In the genomic region with DNA sequence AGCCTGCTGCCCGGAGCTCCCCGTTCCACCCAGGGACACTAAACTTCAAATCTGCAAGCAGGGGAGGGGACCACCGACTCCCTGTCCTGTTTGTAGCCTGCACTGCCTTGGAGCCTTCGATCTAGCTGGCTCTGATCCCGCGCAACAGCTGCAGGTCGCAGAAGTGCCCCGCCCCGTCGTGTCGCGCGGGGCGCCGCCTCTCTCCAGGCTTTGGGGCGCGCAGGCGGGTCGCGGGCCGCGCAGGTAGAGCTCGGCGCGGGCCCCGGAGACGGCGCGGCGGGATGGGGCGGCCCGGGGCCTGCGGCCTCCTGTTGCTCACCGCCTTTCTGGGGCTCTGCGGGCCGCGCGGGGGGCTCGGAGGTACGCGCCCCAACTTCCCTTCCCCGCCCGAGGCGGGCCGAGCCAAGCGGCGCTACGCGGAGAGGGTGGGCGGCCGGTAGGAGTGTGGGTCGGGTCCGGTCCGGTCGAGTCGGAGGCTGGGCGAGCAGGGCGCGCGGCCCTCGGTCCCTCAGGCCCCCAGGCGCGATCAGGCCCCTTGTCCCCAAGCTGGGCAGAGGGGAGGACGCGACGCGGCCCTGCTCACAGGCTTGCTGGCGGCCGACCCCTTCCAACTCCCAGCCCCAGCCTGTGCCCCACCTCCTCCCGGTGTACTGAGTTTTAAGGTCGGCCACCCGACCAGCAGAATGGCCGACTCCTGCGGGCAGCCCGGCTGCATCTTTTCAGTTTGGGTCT, we compare ENCODE assay signal across 8 mouse cellular contexts. TPM values are rescaled to one million over a fixed set of nuclear protein-coding genes. Genes with fewer than 3 reads are reported as not detected.
DNase-seq lines count a peak whose midpoint lies in the region; ATAC-seq and TF ChIP-seq lines count a peak whose summit lies in the region.

Gene BC067074, plus strand, starts transcription at position 185 of the 732 bp plus-strand sequence.

- H3K27ac ChIP-seq in spleen, adult 2 months (ENCODE audit: insufficient read depth, low read length): no peak within 1 kb of the TSS
- no peak within 1 kb of the TSS for H3K27ac ChIP-seq in forebrain, embryonic 11.5 days (ENCODE audit: low read depth, low read length)
- H3K27ac ChIP-seq in hindbrain, embryonic 16.5 days (ENCODE audit: low read depth, low read length): no peak within 1 kb of the TSS
- H3K27ac ChIP-seq in liver, embryonic 16.5 days (ENCODE audit: low read length): no peak within 1 kb of the TSS

- no peaks in the 10 kb centered on the region for H3K36me3 ChIP-seq in spleen, adult 2 months (ENCODE audit: control insufficient read depth, insufficient read depth, low read length)
- no peaks in the 10 kb centered on the region for H3K36me3 ChIP-seq in forebrain, embryonic 11.5 days (ENCODE audit: control insufficient read depth, insufficient read depth, low read length)
- no peaks in the 10 kb centered on the region for H3K36me3 ChIP-seq in hindbrain, embryonic 16.5 days (ENCODE audit: control insufficient read depth, insufficient read depth, low read length)
- H3K36me3 ChIP-seq in liver, embryonic 16.5 days (ENCODE audit: control insufficient read depth, insufficient read depth): no peaks in the 10 kb centered on the region

- H3K4me3 ChIP-seq in spleen, adult 2 months (ENCODE audit: extremely low read depth, insufficient read depth, insufficient read length): 0 out of 2 replicates have a peak within 1 kb of the TSS, but pooled peaks have one; percentile 0
- peak within 1 kb of the TSS; percentile 59 for H3K4me3 ChIP-seq in forebrain, embryonic 11.5 days (ENCODE audit: low read depth, low read length)
- H3K4me3 ChIP-seq in hindbrain, embryonic 16.5 days (ENCODE audit: low read length): peak within 1 kb of the TSS; percentile 67
- peak within 1 kb of the TSS; percentile 52 for H3K4me3 ChIP-seq in liver, embryonic 16.5 days (ENCODE audit: low read depth, low read length)

- 5% methylated on average over 72 of the region's 75 CpGs for WGBS in spleen, adult 2 months
- WGBS in forebrain, embryonic 11.5 days: 1% methylated on average over 56 of the region's 75 CpGs
- WGBS in hindbrain, embryonic 16.5 days: 1% methylated on average over 61 of the region's 75 CpGs
- WGBS in liver, embryonic 16.5 days (ENCODE audit: insufficient replicate concordance): 1% methylated on average over 57 of the region's 75 CpGs

- no peaks in the 10 kb centered on the region for H3K9me3 ChIP-seq in forebrain, embryonic 11.5 days (ENCODE audit: control insufficient read depth, low read length)
- H3K9me3 ChIP-seq in hindbrain, embryonic 16.5 days (ENCODE audit: control insufficient read depth, low read length): no peaks in the 10 kb centered on the region
- no peaks in the 10 kb centered on the region for H3K9me3 ChIP-seq in liver, embryonic 16.5 days (replicated peaks; ENCODE audit: control insufficient read depth, low read length)

- peak; percentile 82 for ATAC-seq in forebrain, embryonic 11.5 days (replicated peaks; ENCODE audit: low FRiP score)
- ATAC-seq in hindbrain, embryonic 16.5 days: peak; percentile 77
- 0 out of 2 replicates have a peak, but pooled peaks have one; percentile 16 for ATAC-seq in liver, embryonic 16.5 days (ENCODE audit: low read depth)

- H3K27me3 ChIP-seq in spleen, adult 2 months (ENCODE audit: control insufficient read depth, insufficient read depth, low read length): 0 out of 2 replicates have a peak, but pooled peaks cover 3% of the 10 kb centered on the region
- peaks cover 2% of the 10 kb centered on the region; the same call in 1 of the 2 replicates for H3K27me3 ChIP-seq in forebrain, embryonic 11.5 days (ENCODE audit: control insufficient read depth, insufficient read depth, low read length)
- peaks cover 17% of the 10 kb centered on the region for H3K27me3 ChIP-seq in hindbrain, embryonic 16.5 days (replicated peaks; ENCODE audit: control insufficient read depth, insufficient read depth, low read length)
- H3K27me3 ChIP-seq in liver, embryonic 16.5 days (ENCODE audit: control insufficient read depth, insufficient read depth, low read depth, low read length): peaks cover 28% of the 10 kb centered on the region

- H3K4me1 ChIP-seq in spleen, adult 2 months (ENCODE audit: control insufficient read depth, insufficient read depth, insufficient read length): no peaks in the 10 kb centered on the region; the same call in 1 of the 2 replicates
- 0 out of 2 replicates have a peak, but pooled peaks cover 3% of the 10 kb centered on the region for H3K4me1 ChIP-seq in forebrain, embryonic 11.5 days (replicated peaks; ENCODE audit: control insufficient read depth, insufficient read depth, low read length)
- peaks cover 3% of the 10 kb centered on the region; the same call in 1 of the 2 replicates for H3K4me1 ChIP-seq in hindbrain, embryonic 16.5 days (ENCODE audit: control insufficient read depth, insufficient read depth, low read depth, low read length)
- no peaks in the 10 kb centered on the region for H3K4me1 ChIP-seq in liver, embryonic 16.5 days (ENCODE audit: control insufficient read depth, low read depth, low read length)

- no peak for TF ChIP-seq CTCF in spleen, adult 2 months (IDR thresholded peaks at IDR 0.05; ENCODE audit: extremely low read depth, insufficient read depth, insufficient read length, insufficient replicate concordance)

- no peak for DNase-seq in spleen, adult 2 months (ENCODE audit: low read depth in 1 of 2, low spot score in 2 of 2)
- DNase-seq in spleen, postnatal 10 days (ENCODE audit: low spot score in 2 of 2): no peak
- DNase-seq in forebrain, embryonic 11.5 days (ENCODE audit: low spot score): peak; percentile 73
- peak; percentile 18 for DNase-seq in ovary, postnatal 14 days (ENCODE audit: low spot score)
- no peak for DNase-seq in right cerebral cortex, adult 18-20 months
- DNase-seq in cerebellum, adult 11-12 months: no peak

- H3K4me2 ChIP-seq in forebrain, embryonic 11.5 days (ENCODE audit: low read depth, low read length, severe bottlenecking): peak within 1 kb of the TSS; percentile 65
- H3K4me2 ChIP-seq in hindbrain, embryonic 16.5 days (ENCODE audit: low read length): peak within 1 kb of the TSS; percentile 97
- H3K4me2 ChIP-seq in liver, embryonic 16.5 days (ENCODE audit: low read depth, low read length): peak within 1 kb of the TSS; percentile 64

- peak within 1 kb of the TSS; percentile 74 for H3K9ac ChIP-seq in forebrain, embryonic 11.5 days (ENCODE audit: low read length)
- H3K9ac ChIP-seq in hindbrain, embryonic 16.5 days (ENCODE audit: low read depth, low read length): peak within 1 kb of the TSS; percentile 80
- peak within 1 kb of the TSS; percentile 45; the same call in 1 of the 2 replicates for H3K9ac ChIP-seq in liver, embryonic 16.5 days (ENCODE audit: low read depth, low read length)

- no peak for TF ChIP-seq POLR2A in spleen, adult 2 months (IDR thresholded peaks at IDR 0.05; ENCODE audit: low read depth, low read length)

RNA-seq across cellular contexts. Expression of gene BC067074, which starts in this region (rescaled TPM):
- polyA plus RNA-seq in spleen, adult 2 months (2012; rRNA removed): 0.08 and 0.12 TPM in 2 replicates
- polyA plus RNA-seq in forebrain, embryonic 11.5 days (2014; fragmentation: Nextera tagmentation; extraction: Ambion mirVana): 2.0 and 2.1 TPM in 2 replicates
- 1.3 and 1.4 TPM in 2 replicates for polyA plus RNA-seq in hindbrain, embryonic 16.5 days (2015; fragmentation: Nextera tagmentation; extraction: Ambion mirVana)
- polyA plus RNA-seq in liver, embryonic 16.5 days (2015; fragmentation: Nextera tagmentation; extraction: Ambion mirVana): 0.18 and 0.20 TPM in 2 replicates

Comparison
In these comparisons a context has a peak if more than half of its experiments do, and no peak if none do; other contexts are left out.
1. Peak in ATAC-seq, H3K4me3 ChIP-seq, H3K9ac ChIP-seq and H3K4me2 ChIP-seq in liver, embryonic 16.5 days; RNA of the gene not detected or under 1 TPM.
2. DNase-seq: peak in forebrain, embryonic 11.5 days (single experiment) and ovary, postnatal 14 days (single experiment); none in spleen, adult 2 months (0 of 2), spleen, postnatal 10 days (0 of 2), right cerebral cortex, adult 18-20 months (single experiment) and cerebellum, adult 11-12 months (single experiment).
3. H3K4me3 ChIP-seq: peak in every context shown above with its lines; median percentile 67 in hindbrain, embryonic 16.5 days; 59 in forebrain, embryonic 11.5 days; 52 in liver, embryonic 16.5 days; 0 in spleen, adult 2 months.
4. ATAC-seq: peak in every context shown above with its lines; median percentile 82 in forebrain, embryonic 11.5 days; 77 in hindbrain, embryonic 16.5 days; 16 in liver, embryonic 16.5 days.
5. Peak in every context shown above with its lines, with median percentiles within 50 percentile points of each other: H3K4me2 ChIP-seq and H3K9ac ChIP-seq.